Mouse (Mus musculus) c-Kit-positive CD71-positive TER-119-positive erythroid progenitor cells, embryonic 14.5 days (primary cell): ENCODE data around the gene Arpc5.
"Not testable (repeated sequence)": the region's sequence is repeated elsewhere in the genome, so short reads cannot be mapped to it uniquely, and the experiment has no call there.

Source experiments
- DNase-seq: peaks from one replicate; pipeline ENCODE4 v3.0.0-alpha.2; 2013; ENCODE audit warnings: low spot score

Gene Arpc5

GRCm38 (mm10) chr1:152766032-152766772 lies at the start of gene Arpc5, which contains the start of gene Rgl1:
Arpc5 (plus strand) TSS chr1:152766542.
Rgl1 (minus strand) TSS chr1:152766351.
- peak; percentile 90 for DNase-seq

GRCm38 (mm10) chr1:152717329-152717728 lies 49.0 kb upstream of the Arpc5 start:
- no peak for DNase-seq

- DNase-seq: no peak
Observed at GRCm38 (mm10) chr1:152718200-152718599, 48.1 kb upstream of the Arpc5 start.

GRCm38 (mm10) chr1:152720969-152721368 lies 45.4 kb upstream of the Arpc5 start:
- DNase-seq: no peak

GRCm38 (mm10) chr1:152721535-152722198 lies 44.7 kb upstream of the Arpc5 start:
- no peak for DNase-seq

DNA sequence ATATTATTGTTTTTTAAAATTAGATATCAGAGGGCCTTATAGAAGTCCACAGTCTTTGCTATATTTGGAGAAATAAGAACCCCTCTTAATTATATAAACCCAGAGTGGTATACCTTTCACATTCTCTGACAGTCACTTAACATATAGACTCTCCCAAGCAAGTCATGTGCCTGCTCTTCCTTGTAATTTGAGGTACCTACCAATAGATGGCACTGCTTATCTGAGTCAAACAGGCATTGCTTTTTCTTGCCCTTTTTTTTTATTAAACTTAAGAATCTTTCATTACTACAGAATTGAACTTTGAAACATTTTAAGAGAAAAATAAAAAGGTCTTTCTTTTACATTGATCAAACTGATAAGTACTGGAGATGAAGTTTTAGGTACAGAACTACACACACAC lies 42.1 kb upstream of the Arpc5 start:
- DNase-seq: peak; percentile 17

DNA sequence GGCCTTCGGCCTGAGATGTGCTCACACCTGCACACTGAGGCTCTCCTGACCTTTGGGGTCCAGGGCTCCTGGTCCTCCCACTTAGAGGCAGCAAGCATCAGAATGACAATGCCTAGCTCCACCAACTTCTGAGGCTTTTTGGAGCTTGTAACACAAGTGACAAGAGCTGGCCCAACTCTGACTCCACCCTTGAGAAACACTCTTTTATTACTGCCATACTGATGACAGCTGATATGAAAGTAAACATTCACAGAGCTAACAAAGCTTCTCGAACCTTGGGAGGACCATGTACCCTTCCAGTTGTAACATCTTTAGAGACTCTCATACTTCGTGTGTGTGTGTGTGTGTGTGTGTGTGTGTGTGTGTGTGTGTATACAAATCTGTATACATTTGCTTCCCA lies 40.2 kb upstream of the Arpc5 start:
- DNase-seq: no peak

GRCm38 (mm10) chr1:152727604-152728236 lies 38.6 kb upstream of the Arpc5 start:
- no peak for DNase-seq

DNA sequence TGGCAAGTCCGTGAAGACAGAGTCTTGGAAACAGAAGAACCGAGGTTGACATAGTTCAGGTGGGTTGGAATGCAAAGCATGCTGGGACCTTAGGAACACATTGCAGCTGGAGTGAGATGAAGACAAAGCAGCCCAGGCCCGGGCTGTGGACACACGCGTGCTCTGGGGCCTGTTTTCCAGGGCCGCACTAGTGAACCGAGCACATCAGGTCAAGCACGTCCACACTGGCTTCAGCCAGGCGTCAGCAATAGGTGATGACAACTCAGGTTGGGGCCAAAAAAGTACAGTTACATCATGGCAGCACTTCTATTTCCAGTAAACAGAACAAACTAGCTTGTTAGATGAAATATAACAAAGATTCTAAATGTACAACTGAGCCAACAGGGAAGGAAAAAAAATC lies 27.5 kb upstream of the Arpc5 start:
- DNase-seq: no peak

DNA sequence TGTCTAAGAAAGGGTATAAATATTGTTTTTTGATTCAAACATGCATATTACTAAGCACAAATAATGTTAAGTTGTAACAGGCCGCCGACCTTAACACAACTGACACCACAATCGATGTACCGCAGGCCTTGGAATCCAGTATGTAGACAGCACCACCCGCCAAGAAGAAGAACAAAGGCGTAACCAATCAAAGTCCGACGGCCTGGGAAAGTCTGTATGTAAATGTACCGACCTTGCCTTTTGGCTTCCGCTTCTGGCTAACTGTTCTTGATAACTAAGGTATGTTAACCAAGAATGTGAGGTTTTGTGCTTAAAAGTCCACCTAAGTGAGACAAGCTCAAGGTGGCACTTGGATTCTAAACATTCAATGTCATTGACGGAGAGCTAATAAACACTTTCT lies 27.0 kb upstream of the Arpc5 start:
- DNase-seq: no peak

- no peak for DNase-seq
Observed at GRCm38 (mm10) chr1:152743095-152743826, 23.1 kb upstream of the Arpc5 start.

- DNase-seq: peak; percentile 33
Observed at GRCm38 (mm10) chr1:152746426-152746825, 19.9 kb upstream of the Arpc5 start.

GRCm38 (mm10) chr1:152749276-152749675 lies 17.1 kb upstream of the Arpc5 start:
- no peak for DNase-seq

DNA sequence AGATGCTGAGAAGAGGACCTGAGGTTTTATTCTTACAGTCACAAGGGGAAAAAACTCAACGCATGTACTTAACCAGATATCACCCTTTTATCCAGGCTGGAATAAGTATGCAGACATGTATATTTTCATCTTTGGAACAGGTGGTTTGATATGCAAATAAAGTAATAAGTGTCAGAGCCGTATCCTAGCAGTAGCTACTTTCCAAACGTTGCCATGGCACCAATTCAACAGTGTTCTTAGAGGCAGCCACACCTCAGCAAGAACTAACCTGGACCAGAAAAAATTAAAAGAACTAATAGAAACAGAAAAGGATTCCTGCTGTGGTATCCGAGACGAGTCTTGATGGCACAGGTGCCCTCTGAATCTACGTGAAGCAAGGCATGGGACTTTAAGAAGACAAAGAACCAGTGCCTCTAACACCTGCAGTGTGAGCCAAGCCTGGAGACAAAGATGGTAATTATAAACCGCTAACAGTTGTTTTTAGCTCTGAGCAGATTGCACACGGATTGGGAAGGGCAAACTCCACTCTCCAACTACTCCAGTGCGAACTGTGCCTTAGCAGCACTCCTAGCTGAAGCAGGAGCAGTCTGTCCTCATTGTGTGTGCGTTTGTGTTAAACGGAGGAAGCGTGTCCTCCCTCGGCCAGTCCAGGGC lies 15.9 kb upstream of the Arpc5 start, which contains the start of gene Apobec4:
Apobec4 (plus strand) TSS at position 240 of the 654 bp plus-strand sequence.
- no peak for DNase-seq

DNA sequence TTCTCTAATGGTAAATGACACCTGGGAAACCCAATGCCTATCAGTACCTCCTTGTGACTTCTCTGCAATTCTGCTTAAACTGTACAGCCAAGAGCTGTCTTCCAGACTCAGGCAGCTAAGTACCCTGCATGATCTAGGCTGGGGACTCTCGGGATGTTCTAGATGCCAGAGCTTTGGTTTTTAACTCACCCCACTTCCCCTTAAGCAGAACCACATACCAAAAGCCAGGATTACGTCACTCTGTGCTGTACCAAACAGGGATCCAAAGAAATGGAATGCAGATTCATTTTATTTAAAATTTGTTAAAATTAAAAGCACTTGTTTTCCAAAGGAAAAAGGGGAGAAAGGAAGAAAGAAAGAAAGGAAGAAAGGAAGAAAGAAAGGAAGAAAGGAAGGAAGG lies 4.6 kb upstream of the Arpc5 start:
- DNase-seq: no peak

DNA sequence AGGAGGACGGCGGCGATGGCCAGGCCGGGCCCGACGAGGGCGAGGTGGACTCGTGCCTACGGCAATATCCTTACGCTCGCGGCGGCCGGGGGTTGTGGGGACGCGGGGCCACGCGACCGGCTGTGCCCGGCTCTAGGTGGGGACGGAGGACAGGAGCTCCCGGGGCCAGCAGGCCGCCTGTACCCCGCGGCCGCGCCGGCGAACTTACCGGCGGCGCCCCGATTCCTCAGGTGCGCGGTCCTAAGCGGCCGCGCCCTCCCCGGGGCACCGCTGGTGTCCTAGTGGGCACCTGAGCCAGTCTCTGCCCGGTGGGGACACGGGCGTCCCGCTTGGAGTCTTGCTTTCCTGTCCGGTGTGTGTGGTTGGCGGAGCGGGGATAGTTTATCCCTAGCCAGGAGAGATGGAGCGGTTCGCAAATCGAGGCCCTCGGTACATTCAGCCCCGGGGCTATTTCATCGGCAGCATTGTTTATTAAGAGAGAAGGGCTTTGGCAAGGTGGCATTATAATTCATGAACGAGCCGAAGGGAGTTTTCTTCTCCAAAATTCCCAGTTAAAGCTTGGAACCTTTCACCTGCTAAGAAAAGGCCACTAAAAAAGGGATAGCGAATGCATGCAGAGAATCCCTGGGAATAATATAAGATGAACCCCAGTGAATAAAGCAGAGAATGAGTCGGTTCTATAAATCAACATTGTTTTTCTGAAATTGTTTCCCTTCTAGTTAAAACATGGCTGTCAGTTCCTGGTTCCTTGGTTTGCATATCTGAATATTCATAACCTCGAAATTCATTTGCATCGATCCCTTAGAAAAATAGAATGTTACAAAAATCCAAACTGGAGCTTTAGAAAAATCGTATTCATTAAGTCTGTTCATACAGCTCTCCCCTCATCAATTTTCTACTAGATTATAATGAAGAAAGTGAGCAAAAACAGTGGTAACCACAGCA lies 734 bp downstream of the Arpc5 start:
- peak; percentile 36 for DNase-seq

DNA sequence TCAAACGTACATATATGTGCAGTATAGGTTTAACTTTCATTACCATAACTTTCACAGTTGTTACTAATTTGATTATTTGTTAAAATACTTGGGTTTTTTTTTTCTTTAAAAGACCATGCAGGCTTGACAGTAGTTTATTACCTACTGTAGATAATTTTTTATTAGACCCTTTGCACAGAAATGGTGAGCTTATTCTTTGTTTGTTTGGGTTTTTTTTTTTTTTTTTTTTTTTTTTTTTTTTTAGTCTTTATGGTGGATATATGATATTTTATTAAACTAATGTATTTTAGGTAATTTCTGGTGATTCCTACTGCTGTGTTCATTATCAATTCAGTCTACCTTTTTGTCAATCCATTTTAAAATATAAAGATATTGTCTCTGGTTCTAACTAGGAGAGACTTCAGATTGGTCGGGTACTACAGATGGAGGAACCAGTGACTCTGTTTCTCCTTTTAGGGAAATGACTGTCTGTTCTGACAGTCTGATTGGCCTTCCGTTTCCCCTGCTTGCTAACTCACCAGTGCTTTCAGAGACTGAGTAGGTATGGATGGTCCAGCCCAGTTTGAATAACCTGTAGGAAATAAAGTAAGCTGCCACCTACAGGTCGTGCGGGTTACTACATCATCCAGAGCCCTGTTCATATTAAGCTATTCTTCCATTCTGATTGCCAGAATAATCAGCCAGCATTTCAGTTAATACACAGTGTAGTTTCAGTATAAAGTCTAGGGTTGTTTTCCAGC lies 1.6 kb downstream of the Arpc5 start:
- DNase-seq: peak; percentile 93

DNA sequence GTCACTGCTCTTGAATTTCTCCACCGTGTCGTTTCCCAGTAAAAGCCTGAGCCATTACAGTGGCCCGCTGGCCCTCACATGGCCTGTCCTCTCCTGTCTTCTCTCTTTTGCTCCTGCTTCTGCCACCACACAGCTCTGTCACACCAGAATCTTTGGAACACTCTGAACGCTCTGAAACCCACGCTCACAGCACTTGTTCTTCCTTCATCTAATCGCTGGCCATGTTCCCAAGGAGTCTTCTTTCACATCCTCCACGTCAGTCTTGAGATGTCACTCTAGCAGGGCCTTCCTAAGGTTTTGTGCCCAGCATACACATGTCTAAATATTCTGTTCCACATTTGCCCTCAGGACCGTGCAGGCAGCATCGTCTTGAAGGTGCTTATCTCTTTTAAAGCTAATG lies 4.7 kb downstream of the Arpc5 start:
- DNase-seq: no peak

DNA sequence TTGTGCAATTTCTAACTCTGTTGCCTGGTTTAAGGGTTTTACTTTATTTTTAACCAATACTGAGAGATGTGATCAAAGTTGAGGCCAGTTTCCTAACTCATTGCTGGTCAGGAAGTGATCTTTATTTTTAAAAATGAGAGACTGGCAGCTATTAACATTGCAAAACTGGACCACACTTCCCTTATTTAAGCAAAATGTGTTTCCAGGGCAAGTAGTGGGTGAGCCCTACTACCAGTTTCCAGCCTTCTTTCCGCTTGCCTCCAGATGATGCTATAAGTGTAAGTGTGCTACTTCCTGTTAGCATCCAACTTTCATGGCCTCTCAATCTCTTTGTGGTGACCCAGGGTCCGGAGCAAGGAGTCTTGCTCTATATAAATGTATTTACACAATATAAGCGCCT lies 8.3 kb downstream of the Arpc5 start:
- not testable (repeated sequence) for DNase-seq
